Mouse (Mus musculus) embryo, embryonic 11.5 days (tissue): ENCODE measurements around the gene Tll2.

Experiments
- DNase-seq: peaks from one replicate; pipeline ENCODE4 v3.0.0-alpha.2; 2012; ENCODE audit warnings: low read depth, low spot score

The Tll2 gene

GRCm38 (mm10) chr19:41088491-41088890, 118.1 kb downstream of the Tll2 start:
- DNase-seq, result no peak

- no peak for DNase-seq
Measured at GRCm38 (mm10) chr19:41087901-41088300, 118.7 kb downstream of the Tll2 start.

- DNase-seq, result peak; percentile 63
Measured at GRCm38 (mm10) chr19:41086700-41087099, 119.9 kb downstream of the Tll2 start.

GRCm38 (mm10) chr19:41086289-41086688, 120.3 kb downstream of the Tll2 start:
- DNase-seq, result no peak

DNA sequence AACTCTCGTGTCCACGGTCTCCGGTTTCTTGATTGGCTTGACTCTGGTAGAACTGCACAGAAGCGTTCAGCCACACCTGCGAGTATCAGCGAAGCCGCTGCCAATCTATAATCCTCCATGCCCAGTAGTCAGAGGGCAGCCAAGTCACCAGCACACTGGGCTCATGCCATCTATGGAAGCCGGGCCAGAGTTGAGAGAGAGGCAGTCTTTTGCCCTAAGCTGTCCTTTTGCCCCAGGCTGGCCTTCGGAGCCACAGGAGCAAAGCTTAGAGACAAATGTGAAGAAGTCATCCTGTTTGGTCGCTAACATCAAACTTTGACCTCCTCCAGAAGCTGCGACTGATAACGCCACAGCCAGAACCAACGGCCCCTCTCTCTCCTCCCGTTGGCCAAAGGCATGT, 123.0 kb downstream of the Tll2 start:
- no peak for DNase-seq

- no peak for DNase-seq
Measured at GRCm38 (mm10) chr19:41081589-41081988, 125.0 kb downstream of the Tll2 start.

DNA sequence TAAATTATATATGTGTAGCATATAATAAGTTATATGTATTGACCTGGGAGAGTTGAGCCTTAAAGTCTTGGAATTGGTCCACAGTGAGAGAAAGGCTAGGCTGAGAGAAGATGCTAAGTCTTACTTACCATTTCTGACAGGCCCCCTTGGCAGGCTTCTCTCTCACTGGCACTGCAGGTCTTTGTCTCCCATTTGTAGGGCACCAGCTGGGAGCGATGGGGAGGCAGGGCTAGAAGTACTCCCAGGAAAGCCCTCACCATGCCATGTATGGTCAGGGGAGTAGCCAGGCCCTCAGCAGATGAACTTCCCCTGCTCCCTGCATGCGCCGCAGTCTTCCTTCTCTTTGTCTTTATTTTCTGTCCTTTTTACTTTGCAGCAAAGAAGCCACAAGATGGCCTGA, 129.7 kb downstream of the Tll2 start, which contains the start of gene Opalin:
Gene Opalin (minus strand): TSS at position 208 of the 400 bp plus-strand sequence.
- no peak for DNase-seq

DNA sequence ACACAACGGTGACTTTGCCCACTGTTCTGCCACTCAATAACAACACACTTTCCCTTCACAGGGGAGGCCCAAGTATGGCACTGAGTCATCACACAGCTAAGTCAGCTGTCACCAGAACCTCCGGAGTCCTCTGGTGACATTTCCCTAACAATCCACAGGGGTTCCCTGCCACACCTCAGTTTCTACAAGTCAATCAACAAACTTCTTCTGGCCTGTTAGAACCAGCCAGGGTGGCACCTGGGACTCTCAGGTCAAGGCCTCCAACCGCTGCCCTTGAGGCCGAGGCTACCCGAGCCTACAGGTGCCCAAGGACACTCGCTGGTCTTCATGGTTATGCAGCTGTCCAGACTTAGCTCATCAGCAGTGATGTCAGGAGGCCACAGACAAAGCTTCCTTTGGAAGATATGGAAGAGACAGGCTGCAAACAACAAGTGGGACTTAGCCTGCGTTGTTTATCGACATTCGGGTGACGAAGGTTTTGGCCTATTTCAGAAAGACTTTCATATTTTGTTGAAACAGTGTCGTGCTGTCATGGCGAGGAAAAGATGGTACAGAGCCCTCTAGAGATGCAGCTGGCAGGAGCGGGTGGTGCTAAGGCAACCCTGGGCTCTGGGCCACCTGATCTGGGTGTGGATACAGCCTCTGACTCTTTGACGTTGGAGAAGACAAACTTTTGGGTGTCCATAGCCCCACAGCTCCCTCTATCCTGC, 132.7 kb downstream of the Tll2 start:
- DNase-seq, result no peak

DNA sequence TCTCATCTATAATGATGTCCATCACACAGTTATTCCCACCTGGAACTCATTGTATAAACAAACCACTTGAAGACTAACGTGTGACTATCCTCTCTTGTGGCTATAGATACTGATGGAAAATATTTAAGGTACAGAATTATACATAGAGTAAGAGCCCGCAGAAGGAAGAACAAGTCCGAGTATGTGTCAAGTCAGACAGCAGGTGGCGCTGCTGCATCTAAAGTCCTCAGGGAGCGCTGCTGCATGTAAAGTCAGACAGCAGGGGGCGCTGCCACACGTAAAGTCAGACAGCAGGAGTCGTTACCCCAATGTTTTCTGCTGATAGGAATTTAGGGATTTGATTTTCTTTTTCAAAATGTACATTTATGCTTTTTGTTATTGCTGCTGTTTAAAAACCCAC, 135.1 kb downstream of the Tll2 start:
- DNase-seq, result peak; percentile 89

DNA sequence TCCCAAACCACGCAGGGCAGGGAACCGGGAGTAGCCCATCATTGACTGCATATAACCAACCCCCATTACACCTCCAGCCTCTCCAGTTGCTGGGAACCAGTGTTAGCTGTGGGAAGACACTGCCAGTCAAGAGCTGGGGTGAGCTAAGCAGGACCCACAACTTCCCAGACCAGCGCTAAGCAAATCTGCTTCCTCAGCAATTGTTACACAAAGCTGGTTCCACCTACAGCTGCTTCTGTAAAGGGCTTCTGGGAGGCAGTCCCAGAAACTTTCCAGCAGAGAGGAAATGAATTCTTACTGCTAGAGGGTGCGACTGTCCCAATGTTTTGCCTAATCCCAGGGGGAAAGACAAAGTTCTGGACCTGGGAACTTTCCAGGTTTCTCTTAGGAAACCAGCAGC, 151.9 kb downstream of the Tll2 start:
- DNase-seq, result no peak

DNA sequence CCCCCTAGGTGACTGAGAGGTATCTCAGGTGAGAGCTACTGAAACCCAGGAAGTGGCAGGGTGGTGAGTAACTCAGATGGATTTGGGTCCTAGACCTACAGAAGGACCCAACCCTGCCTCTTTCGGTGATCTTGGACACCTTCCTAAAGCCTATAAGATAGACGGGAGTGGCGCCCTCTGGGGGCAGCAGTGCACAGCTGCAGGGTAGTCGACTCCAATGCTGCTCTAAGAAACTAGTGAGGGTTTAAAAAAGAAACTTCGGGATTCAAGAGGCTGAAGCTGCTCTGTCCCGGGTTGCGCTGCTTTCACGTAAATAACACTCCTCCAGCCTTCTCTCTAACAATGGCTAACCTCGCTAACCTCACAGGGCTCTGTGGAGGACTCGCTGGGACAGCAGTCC, 153.1 kb downstream of the Tll2 start:
- DNase-seq, result no peak

GRCm38 (mm10) chr19:41052247-41052646, 154.4 kb downstream of the Tll2 start:
- no peak for DNase-seq

GRCm38 (mm10) chr19:41051714-41052113, 154.9 kb downstream of the Tll2 start:
- DNase-seq, result no peak

DNA sequence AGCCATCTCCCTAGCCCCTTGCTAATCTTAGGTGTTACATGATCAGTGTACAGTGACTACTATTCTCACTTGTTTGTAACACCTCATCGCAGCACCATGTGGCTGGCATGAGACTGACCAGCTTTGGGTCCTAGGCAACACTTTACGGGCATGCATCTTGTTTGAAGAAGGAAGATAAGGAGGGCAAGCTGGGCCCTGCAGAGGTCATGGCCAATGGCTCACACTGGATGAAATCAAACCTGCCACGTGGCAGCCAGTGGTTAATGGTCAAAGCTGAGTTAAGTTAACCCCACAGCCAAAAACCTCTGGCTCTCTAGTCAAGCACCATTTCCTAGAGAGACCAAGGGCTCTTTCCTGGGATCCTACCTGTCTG, 158.5 kb downstream of the Tll2 start:
- no peak for DNase-seq

GRCm38 (mm10) chr19:41047437-41048186, 159.0 kb downstream of the Tll2 start:
- no peak for DNase-seq

DNA sequence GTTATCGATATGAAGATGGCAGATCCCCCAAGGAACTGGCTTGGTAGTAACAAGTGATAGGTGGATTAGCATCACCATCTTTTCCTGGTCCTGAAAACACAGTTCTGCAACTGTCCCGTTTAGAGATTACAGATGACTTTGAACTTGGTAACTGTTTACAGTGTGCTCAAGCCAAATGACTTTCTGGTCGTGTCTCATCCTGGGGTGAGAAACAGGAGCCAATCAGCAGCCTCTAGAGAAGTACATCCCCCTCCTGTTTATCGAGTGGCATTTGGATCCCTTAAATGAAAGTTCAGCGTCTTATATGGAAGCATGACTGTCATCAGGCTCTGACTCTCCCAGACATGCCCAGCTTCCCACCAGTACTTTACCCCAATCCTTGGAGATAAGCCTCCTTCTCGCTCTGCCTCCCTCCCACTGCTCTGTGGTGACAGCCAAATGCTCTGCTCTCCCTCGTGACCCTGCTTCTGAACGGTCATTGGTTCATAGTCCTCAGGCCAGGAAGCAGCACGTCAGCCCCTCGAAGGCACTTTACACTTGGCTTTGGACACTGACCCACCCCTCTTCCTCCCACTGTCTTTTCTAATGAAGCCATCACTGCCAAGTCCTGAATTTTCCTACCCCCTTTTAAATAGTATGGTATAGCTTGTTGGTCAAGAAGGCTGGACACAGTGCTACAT, 161.4 kb downstream of the Tll2 start:
- no peak for DNase-seq

DNA sequence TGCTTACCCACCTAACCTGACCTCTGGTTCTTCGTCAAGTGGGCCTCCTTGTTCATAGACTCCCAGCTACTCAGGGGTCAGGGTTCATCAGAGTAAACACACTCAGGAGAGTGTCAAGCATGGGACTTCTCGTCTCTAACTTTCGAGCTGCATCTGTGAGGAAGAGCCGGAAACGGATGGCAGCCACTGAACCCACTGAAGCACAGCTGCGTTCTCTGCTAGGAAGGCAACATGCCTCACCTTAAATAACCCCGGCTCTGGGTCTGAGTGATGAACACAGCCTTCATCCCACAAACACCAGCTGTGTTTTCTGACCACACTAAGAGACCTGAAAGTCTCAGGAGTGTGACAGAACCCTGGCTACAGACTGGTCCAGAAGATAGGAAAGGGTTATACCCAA, 167.5 kb downstream of the Tll2 start:
- DNase-seq, result no peak

- DNase-seq, result no peak
Measured at GRCm38 (mm10) chr19:41035809-41036551, 170.7 kb downstream of the Tll2 start.
